Mouse (Mus musculus) CH12.LX (cell line): Measurements from ENCODE around the gene Tmem140.

Source experiments
- BHLHE40 ChIP-seq: IDR thresholded peaks from 2 replicates; pipeline ENCODE4 v1.6.1; 2011; ENCODE audit warnings: mild to moderate bottlenecking, low read depth, low read length, improper control_type of control experiment
- JUND ChIP-seq: conservative IDR thresholded peaks from 2 replicates; pipeline ENCODE4 v1.6.1; 2011; ENCODE audit warnings: low read depth, low read length, improper control_type of control experiment
- MAX ChIP-seq: IDR thresholded peaks from 2 replicates; pipeline ENCODE4 v1.6.1; 2011; ENCODE audit warnings: low read length, improper control_type of control experiment
- POLR2A ChIP-seq: IDR thresholded peaks from 2 replicates; pipeline ENCODE4 v1.6.1; 2011; ENCODE audit warnings: low read depth, mild to moderate bottlenecking, improper control_type of control experiment, low read length

- TF ChIP-seq POLR2A (no peak), JUND (no peak), MAX (no peak), BHLHE40 (no peak)
These were observed 33.3 kb downstream of the Tmem140 start for GRCm38 (mm10) chr6:34896168-34896780.
